Mouse (Mus musculus): ENCODE measurements around the gene Vasp. TPM values are rescaled to one million over a fixed set of nuclear protein-coding genes. Genes with fewer than 3 reads are reported as not detected.

Gene Vasp
- total and polyA plus RNA-seq, 3 experiments, result 25.1 to 51.5 (median 30.8) TPM

- Histone ChIP-seq H3K27ac (no peak overlapping the region), H3K4me1 (ENCODE audit: control insufficient read depth, insufficient read depth, low read length) (peaks cover 3% of the 10 kb centered on the region), H3K9ac (ENCODE audit: low read depth, low read length) (no peak overlapping the region), H3K79me2 (replicated peaks; ENCODE audit: control insufficient read depth, insufficient read depth, low read length) (no peaks in the 10 kb centered on the region), H3K4me3 (no peak overlapping the region), H3K27me3 (ENCODE audit: control insufficient read depth, insufficient read depth, low read length) (no peaks in the 10 kb centered on the region; the same call in 1 of the 2 replicates), H3K36me3 (ENCODE audit: control insufficient read depth, insufficient read depth, low read length) (no peaks in the 10 kb centered on the region)
- 73% methylated on average over 4 of the region's 4 CpGs for WGBS
- no peak for TF ChIP-seq POLR2A (IDR thresholded peaks at IDR 0.05; ENCODE audit: insufficient read depth, low read depth, low read length)
- no peak for TF ChIP-seq EP300 (IDR thresholded peaks at IDR 0.05; ENCODE audit: insufficient read depth, low read depth, low read length)
- TF ChIP-seq CTCF (IDR thresholded peaks at IDR 0.05), result no peak
- intact Hi-C loops (cut with DNase I), result loop anchor here (1.0 to 5.0 kb wide), 2 partner anchors 31 to 52 kb away; no protein-coding TSS in a partner anchor
- DNase-seq, result no peak
These were observed 62.1 kb downstream of the Vasp start for GRCm38 (mm10) chr7:19209494-19209893.

GRCm38 (mm10) chr7:19208944-19209472 is 62.6 kb downstream of the Vasp start:
- DNase-seq, result no peak
- H3K27ac ChIP-seq, result no peak overlapping the region
- intact Hi-C loops (cut with DNase I), result loop anchor here (1.0 to 5.0 kb wide), 2 partner anchors 31 to 52 kb away; no protein-coding TSS in a partner anchor

GRCm38 (mm10) chr7:19208201-19208910 is 63.3 kb downstream of the Vasp start:
- intact Hi-C loops (cut with DNase I), result loop anchor here (5.0 kb wide), 1 partner anchor 51 kb away; no protein-coding TSS in a partner anchor
- DNase-seq, result no peak
- no peak overlapping the region for H3K9ac ChIP-seq (ENCODE audit: low read depth, low read length)
- H3K4me3 ChIP-seq, result no peak overlapping the region
- H3K27me3 ChIP-seq (ENCODE audit: control insufficient read depth, insufficient read depth, low read length), result no peaks in the 10 kb centered on the region; the same call in 1 of the 2 replicates
- peaks cover 3% of the 10 kb centered on the region for H3K4me1 ChIP-seq (ENCODE audit: control insufficient read depth, insufficient read depth, low read length)
- no peaks in the 10 kb centered on the region for H3K36me3 ChIP-seq (ENCODE audit: control insufficient read depth, insufficient read depth, low read length)
- TF ChIP-seq POLR2A (IDR thresholded peaks at IDR 0.05; ENCODE audit: insufficient read depth, low read depth, low read length) (no peak), CTCF (IDR thresholded peaks at IDR 0.05) (no peak), EP300 (IDR thresholded peaks at IDR 0.05; ENCODE audit: insufficient read depth, low read depth, low read length) (no peak)
- no peaks in the 10 kb centered on the region for H3K79me2 ChIP-seq (replicated peaks; ENCODE audit: control insufficient read depth, insufficient read depth, low read length)
- 82% methylated on average over 13 of the region's 13 CpGs for WGBS
- no peak overlapping the region for H3K27ac ChIP-seq

More at GRCm38 (mm10) chr7:19208944-19209472, 62.6 kb downstream of the Vasp start:
- H3K4me1 ChIP-seq (ENCODE audit: control insufficient read depth, insufficient read depth, low read length), result peaks cover 3% of the 10 kb centered on the region
- H3K4me3 ChIP-seq, result no peak overlapping the region
- no peaks in the 10 kb centered on the region for H3K79me2 ChIP-seq (replicated peaks; ENCODE audit: control insufficient read depth, insufficient read depth, low read length)
- 45% methylated on average over 7 of the region's 7 CpGs for WGBS
- TF ChIP-seq CTCF (IDR thresholded peaks at IDR 0.05) (peak; percentile 89), POLR2A (IDR thresholded peaks at IDR 0.05; ENCODE audit: insufficient read depth, low read depth, low read length) (no peak)
- no peaks in the 10 kb centered on the region for H3K36me3 ChIP-seq (ENCODE audit: control insufficient read depth, insufficient read depth, low read length)
- H3K27me3 ChIP-seq (ENCODE audit: control insufficient read depth, insufficient read depth, low read length), result no peaks in the 10 kb centered on the region; the same call in 1 of the 2 replicates
- no peak overlapping the region for H3K9ac ChIP-seq (ENCODE audit: low read depth, low read length)

Other genes starting within 250 kb of the Vasp start
- not detected for gene Foxa3, start 248.3 kb downstream of the Vasp start, total RNA-seq (2021)
- 0.06 TPM in 1 of 2 replicates, not detected in the other for gene Foxa3, start 248.3 kb downstream of the Vasp start, polyA plus RNA-seq (2012; rRNA removed)
- 10 to 100 TPM; 93.2 to 99.4 TPM for gene Sympk, start 247.4 kb downstream of the Vasp start, total RNA-seq (2021)
- 54.9 and 61.3 TPM in 2 replicates for gene Sympk, start 247.4 kb downstream of the Vasp start, polyA plus RNA-seq (2012; rRNA removed)
- not detected for gene Rsph6a, start 217.1 kb downstream of the Vasp start, total RNA-seq (2021)
- gene Rsph6a, start 217.1 kb downstream of the Vasp start, polyA plus RNA-seq (2012; rRNA removed), result 0.06 TPM in 1 of 2 replicates, not detected in the other
- 10 to 100 TPM; 47.8 to 54.9 TPM for gene Dmwd, start 195.6 kb downstream of the Vasp start, total RNA-seq (2021)
- 70.9 and 79.4 TPM in 2 replicates for gene Dmwd, start 195.6 kb downstream of the Vasp start, polyA plus RNA-seq (2012; rRNA removed)
- 100 to 1,000 TPM; 482 to 516 TPM for gene Dmpk, start 188.0 kb downstream of the Vasp start, total RNA-seq (2021)
- gene Dmpk, start 188.0 kb downstream of the Vasp start, polyA plus RNA-seq (2012; rRNA removed), result 1,225 and 1,460 TPM in 2 replicates
- 1 to 10 TPM; 7.1 to 8.2 TPM for gene Six5, start 177.2 kb downstream of the Vasp start, total RNA-seq (2021)
- 26.0 and 29.8 TPM in 2 replicates for gene Six5, start 177.2 kb downstream of the Vasp start, polyA plus RNA-seq (2012; rRNA removed)
- gene Gm4969, start 153.4 kb downstream of the Vasp start, total RNA-seq (2021), result not detected
- 0.09 TPM in 1 of 2 replicates, not detected in the other for gene Gm4969, start 153.4 kb downstream of the Vasp start, polyA plus RNA-seq (2012; rRNA removed)
- gene Fbxo46, start 152.0 kb downstream of the Vasp start, total RNA-seq (2021), result 1 to 10 TPM; 4.5 to 5.2 TPM
- 3.3 and 5.4 TPM in 2 replicates for gene Fbxo46, start 152.0 kb downstream of the Vasp start, polyA plus RNA-seq (2012; rRNA removed)
- gene Qpctl, start 122.5 kb downstream of the Vasp start, total RNA-seq (2021), result 1 to 10 TPM; 3.8 to 4.6 TPM
- gene Qpctl, start 122.5 kb downstream of the Vasp start, polyA plus RNA-seq (2012; rRNA removed), result 5.3 and 6.3 TPM in 2 replicates
- 10 to 100 TPM; 58.7 to 68.7 TPM for gene Snrpd2, start 122.1 kb downstream of the Vasp start, total RNA-seq (2021)
- 28.6 and 34.7 TPM in 2 replicates for gene Snrpd2, start 122.1 kb downstream of the Vasp start, polyA plus RNA-seq (2012; rRNA removed)
- under 1 TPM in 1 of 2 experiments, not detected in 1; 0.16 TPM for gene Gipr, start 105.7 kb downstream of the Vasp start, total RNA-seq (2021)
- gene Gipr, start 105.7 kb downstream of the Vasp start, polyA plus RNA-seq (2012; rRNA removed), result 2.5 and 3.0 TPM in 2 replicates
- gene Eml2, start 95.4 kb downstream of the Vasp start, total RNA-seq (2021), result 10 to 100 TPM; 35.6 to 38.7 TPM
- gene Eml2, start 95.4 kb downstream of the Vasp start, polyA plus RNA-seq (2012; rRNA removed), result 37.3 and 38.8 TPM in 2 replicates
- gene Gpr4, start 59.3 kb downstream of the Vasp start, total RNA-seq (2021), result 1 to 10 TPM; 6.8 to 7.2 TPM
- gene Gpr4, start 59.3 kb downstream of the Vasp start, polyA plus RNA-seq (2012; rRNA removed), result 17.1 and 22.0 TPM in 2 replicates
- 10 to 100 TPM; 59.9 to 66.0 TPM for gene Opa3, start 43.5 kb downstream of the Vasp start, total RNA-seq (2021)
- gene Opa3, start 43.5 kb downstream of the Vasp start, polyA plus RNA-seq (2012; rRNA removed), result 64.6 and 91.3 TPM in 2 replicates
- gene Ppm1n, start 8.2 kb upstream of the Vasp start, total RNA-seq (2021), result under 1 TPM in 1 of 2 experiments, not detected in 1; 0.21 TPM
- gene Ppm1n, start 8.2 kb upstream of the Vasp start, polyA plus RNA-seq (2012; rRNA removed), result 0.09 and 0.33 TPM in 2 replicates
- 100 to 1,000 TPM; 114 to 136 TPM for gene Rtn2, start 10.8 kb upstream of the Vasp start, total RNA-seq (2021)
- gene Rtn2, start 10.8 kb upstream of the Vasp start, polyA plus RNA-seq (2012; rRNA removed), result 273 and 340 TPM in 2 replicates
- gene Fosb, start 38.2 kb upstream of the Vasp start, total RNA-seq (2021), result 1 to 10 TPM in 1 of 2 experiments, under 1 TPM in 1; 0.89 to 1.1 TPM
- gene Fosb, start 38.2 kb upstream of the Vasp start, polyA plus RNA-seq (2012; rRNA removed), result 0.94 and 1.1 TPM in 2 replicates
- gene Ercc1, start 73.0 kb upstream of the Vasp start, total RNA-seq (2021), result 10 to 100 TPM; 46.8 to 48.6 TPM
- gene Ercc1, start 73.0 kb upstream of the Vasp start, polyA plus RNA-seq (2012; rRNA removed), result 47.1 and 49.1 TPM in 2 replicates
- gene Cd3eap, start 87.7 kb upstream of the Vasp start, total RNA-seq (2021), result 1 to 10 TPM; 9.3 to 9.7 TPM
- 4.4 and 4.7 TPM in 2 replicates for gene Cd3eap, start 87.7 kb upstream of the Vasp start, polyA plus RNA-seq (2012; rRNA removed)
- 10 to 100 TPM; 43.9 to 45.1 TPM for gene Ppp1r13l, start 87.9 kb upstream of the Vasp start, total RNA-seq (2021)
- 23.5 and 30.1 TPM in 2 replicates for gene Ppp1r13l, start 87.9 kb upstream of the Vasp start, polyA plus RNA-seq (2012; rRNA removed)
- gene Ercc2, start 110.2 kb upstream of the Vasp start, total RNA-seq (2021), result 10 to 100 TPM; 10.9 to 11.6 TPM
- gene Ercc2, start 110.2 kb upstream of the Vasp start, polyA plus RNA-seq (2012; rRNA removed), result 22.6 and 24.8 TPM in 2 replicates
- gene Klc3, start 132.3 kb upstream of the Vasp start, total RNA-seq (2021), result under 1 TPM; 0.21 to 0.25 TPM
- gene Klc3, start 132.3 kb upstream of the Vasp start, polyA plus RNA-seq (2012; rRNA removed), result 0.29 and 0.59 TPM in 2 replicates
- 1,000 to 10,000 TPM; 3,482 to 3,985 TPM for gene Ckm, start 133.0 kb upstream of the Vasp start, total RNA-seq (2021)
- 7,008 and 7,255 TPM in 2 replicates for gene Ckm, start 133.0 kb upstream of the Vasp start, polyA plus RNA-seq (2012; rRNA removed)
- 10 to 100 TPM; 22.4 to 27.2 TPM for gene Mark4, start 187.0 kb upstream of the Vasp start, total RNA-seq (2021)
- gene Mark4, start 187.0 kb upstream of the Vasp start, polyA plus RNA-seq (2012; rRNA removed), result 11.1 and 11.8 TPM in 2 replicates
- gene Exoc3l2, start 191.5 kb upstream of the Vasp start, total RNA-seq (2021), result 1 to 10 TPM in 1 of 2 experiments, under 1 TPM in 1; 0.80 to 1.2 TPM
- 1.5 and 1.7 TPM in 2 replicates for gene Exoc3l2, start 191.5 kb upstream of the Vasp start, polyA plus RNA-seq (2012; rRNA removed)
- 1 to 10 TPM; 2.2 to 2.5 TPM for gene Bloc1s3, start 236.6 kb upstream of the Vasp start, total RNA-seq (2021)
- 3.9 and 5.4 TPM in 2 replicates for gene Bloc1s3, start 236.6 kb upstream of the Vasp start, polyA plus RNA-seq (2012; rRNA removed)
- 10 to 100 TPM; 32.2 to 33.5 TPM for gene Trappc6a, start 236.6 kb upstream of the Vasp start, total RNA-seq (2021)
- 32.9 and 45.0 TPM in 2 replicates for gene Trappc6a, start 236.6 kb upstream of the Vasp start, polyA plus RNA-seq (2012; rRNA removed)
- gene Nkpd1, start 246.0 kb upstream of the Vasp start, total RNA-seq (2021), result not detected
- 0.06 TPM in 1 of 2 replicates, not detected in the other for gene Nkpd1, start 246.0 kb upstream of the Vasp start, polyA plus RNA-seq (2012; rRNA removed)